Mouse (Mus musculus) yolk sac, embryonic 10.5 days (tissue): ENCODE measurements around the gene Nckap5.
"Not testable (repeated sequence)": the region's sequence is repeated elsewhere in the genome, so short reads cannot be mapped to it uniquely, and the experiment has no call there.

Source experiments
- DNase-seq: peaks from one replicate; pipeline ENCODE4 v3.0.0-alpha.2; 2017; ENCODE audit warnings: low spot score

Gene Nckap5

GRCm38 (mm10) chr1:126830031-126830927, at the start of gene Nckap5:
Gene Nckap5, minus strand, starts transcription at chr1:126830799.
- DNase-seq = peak; percentile 23

DNA sequence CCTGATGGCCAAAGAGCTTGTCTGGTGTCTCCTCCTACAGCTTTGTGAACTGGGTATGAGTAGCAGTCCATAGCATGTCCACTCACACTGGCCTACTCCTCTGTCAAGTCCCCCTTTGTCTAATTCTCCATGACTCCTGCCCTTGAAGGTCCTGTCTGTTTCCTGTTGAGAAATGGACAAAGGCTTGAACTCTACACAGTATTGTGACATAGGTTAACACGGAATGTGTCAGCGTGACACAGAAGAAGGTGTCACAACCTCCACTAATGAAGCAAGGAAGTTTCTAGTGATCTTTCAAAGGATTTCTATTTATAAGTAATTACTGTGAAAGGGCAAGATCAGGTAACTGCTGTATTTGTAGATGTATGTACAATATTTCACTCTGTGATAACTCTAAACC, 46.9 kb upstream of the Nckap5 start:
- no peak for DNase-seq

GRCm38 (mm10) chr1:126868372-126868771, 37.8 kb upstream of the Nckap5 start:
- DNase-seq = no peak

DNA sequence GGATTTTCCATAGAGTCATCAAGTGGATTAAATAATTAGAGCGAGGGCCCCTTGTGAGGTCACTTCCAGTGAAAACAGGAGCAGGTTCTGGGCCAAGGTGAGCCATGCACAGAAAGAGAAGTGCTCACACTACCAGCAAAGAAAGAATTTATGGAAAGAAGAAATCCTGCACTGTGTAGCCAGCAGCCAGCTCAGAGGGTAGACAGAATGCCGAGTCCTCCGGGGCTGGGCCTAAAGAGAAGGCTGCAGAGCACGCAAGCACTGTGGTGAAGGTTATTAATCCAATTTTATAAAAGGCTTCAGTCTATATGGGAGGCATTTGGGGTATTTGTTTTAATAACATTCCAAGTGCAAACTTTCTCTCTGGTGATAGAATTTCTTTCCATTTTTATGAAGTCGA, 37.3 kb upstream of the Nckap5 start:
- DNase-seq = no peak

GRCm38 (mm10) chr1:126865591-126866086, 35.0 kb upstream of the Nckap5 start:
- no peak for DNase-seq

DNA sequence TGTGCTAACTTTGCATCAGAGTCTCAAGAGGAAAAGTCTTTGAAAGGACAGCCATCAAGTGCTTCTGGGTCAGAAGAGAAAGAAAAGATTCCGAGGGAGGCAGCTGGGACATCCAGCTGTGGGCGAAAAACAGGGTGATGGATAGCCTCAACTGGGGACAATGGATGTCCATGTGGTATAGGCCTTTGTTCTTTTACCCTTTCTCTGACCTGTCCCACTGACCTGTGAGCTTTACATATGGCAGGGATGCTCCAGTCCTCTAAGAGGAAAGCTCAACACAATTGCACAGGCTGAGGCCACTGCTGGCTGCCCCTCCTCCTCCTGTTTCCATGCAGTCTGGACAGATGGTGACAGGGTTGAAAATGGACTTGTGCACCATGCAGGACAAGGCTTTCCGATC, 31.2 kb upstream of the Nckap5 start:
- no peak for DNase-seq

- no peak for DNase-seq
Observed at GRCm38 (mm10) chr1:126860537-126860936, 29.9 kb upstream of the Nckap5 start.

DNA sequence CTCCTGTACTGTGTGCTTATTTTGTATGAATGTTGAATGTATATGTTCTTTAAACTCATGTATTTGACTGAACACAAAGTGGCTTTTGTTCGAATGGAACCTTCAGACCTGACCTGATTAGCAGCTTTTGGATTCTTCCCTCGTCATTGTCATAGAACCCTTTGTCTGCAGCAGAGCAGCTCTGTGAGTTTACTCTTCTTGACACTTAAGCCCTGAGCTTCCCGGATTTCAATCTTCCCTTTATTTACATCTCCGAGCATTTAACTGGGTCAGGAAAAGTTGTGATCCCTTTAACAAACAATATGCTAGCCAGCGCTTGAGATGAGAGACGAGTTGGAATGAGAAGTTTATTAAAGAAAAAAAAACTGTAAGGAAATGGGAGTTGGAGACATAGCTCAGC, 18.9 kb upstream of the Nckap5 start:
- DNase-seq = no peak

DNA sequence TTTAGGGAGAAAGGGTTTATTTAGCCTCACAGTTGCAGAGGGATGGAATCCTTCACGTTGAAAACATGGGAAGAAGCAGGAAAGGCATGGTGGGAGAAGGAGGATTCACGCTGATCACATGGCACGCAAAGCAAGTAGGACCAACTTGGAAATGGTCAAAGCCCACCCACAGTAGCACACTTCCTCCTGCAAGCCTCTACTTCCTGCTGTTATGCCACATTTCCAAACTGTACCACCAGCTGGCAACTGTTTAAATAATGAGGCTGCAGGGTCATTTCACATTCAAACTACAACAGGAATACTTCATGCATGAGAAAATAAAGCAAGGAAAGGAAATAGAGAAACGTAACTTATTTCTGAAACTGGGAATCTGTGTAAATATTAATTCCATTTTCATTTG, 15.7 kb upstream of the Nckap5 start:
- no peak for DNase-seq

DNA sequence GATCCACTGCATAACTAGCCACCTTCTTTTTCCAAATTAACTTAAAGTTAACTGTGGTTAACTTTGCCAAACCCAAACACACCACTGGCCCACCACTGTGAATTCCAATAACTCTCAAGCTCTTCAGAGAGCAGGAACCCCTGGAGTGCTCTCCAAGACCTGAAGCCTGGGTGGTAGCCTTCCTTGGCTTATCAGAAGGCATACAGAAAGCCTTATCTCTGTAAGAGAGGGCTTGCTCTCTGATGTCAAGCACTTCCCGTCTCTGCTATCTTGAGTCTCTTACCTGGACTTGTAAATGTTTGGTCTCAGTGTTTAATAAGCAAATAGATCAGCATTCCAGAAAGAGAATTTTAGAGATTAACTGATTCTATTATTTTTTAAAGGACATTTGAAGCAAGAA, 2.3 kb upstream of the Nckap5 start:
- no peak for DNase-seq

- no peak for DNase-seq
Observed at GRCm38 (mm10) chr1:126829031-126829430, 1.6 kb downstream of the Nckap5 start.

DNA sequence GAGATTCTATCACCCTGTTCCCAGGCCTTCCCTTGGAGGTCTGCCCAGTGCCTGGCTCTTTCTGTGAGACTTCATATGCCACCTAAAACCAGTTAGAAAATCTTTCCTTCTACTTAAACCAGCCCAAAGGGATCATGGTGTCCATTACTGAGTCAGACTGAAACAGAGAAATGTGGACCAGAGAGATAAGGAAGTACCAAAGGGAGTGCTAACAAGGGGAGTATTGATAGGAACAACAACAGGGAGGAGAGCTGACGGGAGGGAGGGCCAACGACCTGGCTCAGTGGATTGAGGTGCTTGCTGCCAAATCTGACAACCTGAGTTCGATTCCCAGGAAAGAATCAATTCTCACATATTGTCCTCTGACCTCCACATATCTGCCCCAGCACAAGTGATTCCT, 5.8 kb downstream of the Nckap5 start:
- DNase-seq = no peak

- DNase-seq = no peak
Observed at GRCm38 (mm10) chr1:126822246-126822645, 8.4 kb downstream of the Nckap5 start.

DNA sequence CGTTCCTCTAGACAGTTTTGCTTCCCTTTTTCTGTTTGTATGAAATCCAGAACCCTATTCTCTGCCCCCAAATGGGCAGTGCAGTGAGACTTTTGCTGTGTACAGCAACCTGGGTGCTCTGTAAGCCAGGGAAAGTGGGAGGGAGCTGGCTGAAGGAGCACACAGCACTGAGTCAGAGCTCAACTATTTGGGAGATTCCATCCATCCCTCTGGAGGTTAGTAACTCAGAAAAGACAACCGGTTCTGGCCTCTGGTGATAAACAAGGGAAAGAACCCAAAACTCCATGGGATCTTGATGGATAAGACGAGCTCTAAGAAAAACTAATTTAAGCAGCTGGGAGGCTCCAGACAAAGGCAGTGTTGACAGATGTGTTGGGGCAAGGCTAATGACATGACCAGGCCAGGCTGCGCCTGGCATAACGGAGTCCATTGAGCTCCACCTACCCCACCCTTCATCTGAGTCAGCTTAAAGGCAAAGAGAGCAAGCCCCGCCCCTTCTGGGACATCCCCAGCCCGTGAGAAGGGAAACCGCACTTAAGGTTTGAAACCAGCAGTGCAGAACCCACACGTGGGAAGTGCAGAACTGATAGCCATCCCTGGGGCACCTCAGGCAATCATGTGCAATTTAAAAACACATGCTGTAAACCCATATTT, 13.1 kb downstream of the Nckap5 start:
- DNase-seq = peak; percentile 32

DNA sequence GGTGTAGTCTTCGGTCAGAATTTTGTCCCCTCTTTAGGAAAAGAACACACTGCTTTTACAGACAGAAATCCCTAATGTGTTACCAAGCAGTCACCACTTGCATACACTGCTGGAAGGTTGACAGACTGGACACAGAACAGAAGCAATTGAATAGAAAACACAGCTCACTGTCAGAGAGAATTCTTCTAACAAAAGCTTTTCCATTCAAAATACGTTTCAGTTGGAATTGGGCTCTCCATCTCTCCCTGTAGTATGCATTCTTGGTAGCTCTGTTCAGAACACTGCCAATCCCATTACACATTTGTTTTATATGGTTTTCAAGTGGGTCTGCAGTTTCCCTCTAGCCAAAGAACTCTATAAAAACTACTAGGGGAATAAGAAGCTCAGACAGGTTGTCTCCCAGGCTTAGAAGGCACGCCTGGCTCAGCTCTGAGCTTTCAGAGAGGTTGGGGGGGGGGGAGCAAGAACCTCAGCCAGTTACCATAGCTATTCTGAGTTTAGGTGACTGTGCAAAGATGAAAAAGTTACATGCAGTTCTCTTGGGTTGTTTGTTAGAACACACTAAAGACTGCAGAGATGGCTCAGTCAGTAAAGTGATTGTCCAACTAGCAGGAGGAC, 23.5 kb downstream of the Nckap5 start:
- DNase-seq = no peak

- no peak for DNase-seq
Observed at GRCm38 (mm10) chr1:126806548-126806947, 24.1 kb downstream of the Nckap5 start.

DNA sequence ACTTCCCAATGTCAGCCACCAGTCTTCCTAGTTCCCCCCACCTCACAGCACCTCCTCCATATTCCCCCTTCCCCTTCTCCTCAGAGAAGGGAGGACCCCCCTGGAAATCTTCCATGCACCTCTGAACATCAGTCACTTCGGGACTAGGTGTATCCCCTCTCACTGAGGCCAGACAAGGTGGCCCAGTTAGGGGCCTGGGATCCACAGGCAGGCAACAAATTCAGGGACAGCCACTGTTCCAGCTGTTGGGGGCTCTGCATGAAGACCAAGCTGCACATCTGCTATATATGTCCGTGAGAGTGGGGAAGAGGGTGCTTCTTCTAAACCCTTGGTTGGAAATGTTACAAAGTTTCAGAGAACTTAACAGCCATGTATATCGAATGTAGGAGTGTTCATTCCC, 28.2 kb downstream of the Nckap5 start:
- DNase-seq = no peak

GRCm38 (mm10) chr1:126801706-126802105, 28.9 kb downstream of the Nckap5 start:
- DNase-seq = no peak

- no peak for DNase-seq
Observed at GRCm38 (mm10) chr1:126799379-126799798, 31.2 kb downstream of the Nckap5 start.

DNA sequence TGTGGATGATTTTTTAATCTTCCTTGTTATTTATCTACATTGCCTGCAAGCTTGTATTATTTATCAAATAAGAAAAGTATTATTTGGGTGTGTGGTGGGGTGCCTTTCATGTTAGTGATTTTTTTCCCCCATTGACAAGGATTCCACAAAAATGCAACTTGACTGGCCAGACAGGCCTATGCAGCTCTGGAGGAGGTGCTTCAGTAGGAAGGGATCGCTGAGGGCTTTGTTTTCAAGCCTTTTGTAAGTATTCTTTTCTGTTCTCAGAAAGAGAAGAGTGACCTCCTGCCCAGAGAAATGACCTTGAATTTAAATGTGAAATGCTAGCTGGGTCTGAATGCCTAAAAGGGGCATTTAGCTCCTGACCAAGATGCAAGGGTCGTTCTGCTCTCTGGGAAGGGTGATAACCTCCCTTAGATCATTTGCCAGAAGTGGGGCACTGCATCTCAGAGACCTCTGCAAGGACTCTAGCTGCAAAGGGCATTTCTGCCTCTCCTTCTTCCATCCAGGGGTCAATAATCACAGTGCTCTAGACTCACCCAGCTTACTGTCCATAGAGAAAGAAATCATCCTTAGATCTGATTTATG, 50.2 kb downstream of the Nckap5 start:
- not testable (repeated sequence) for DNase-seq

- not testable (repeated sequence) for DNase-seq
Observed at GRCm38 (mm10) chr1:126773947-126774346, 56.7 kb downstream of the Nckap5 start.

GRCm38 (mm10) chr1:126766971-126767370, 63.6 kb downstream of the Nckap5 start:
- no peak for DNase-seq
